Mouse (Mus musculus): ENCODE results near the gene Vmn1r176.
"Not testable (repeated sequence)": the region's sequence is repeated elsewhere in the genome, so short reads cannot be mapped to it uniquely, and the experiment has no call there.

The Vmn1r176 gene

GRCm38 (mm10) chr7:23837272-23837671 lies at the start of gene Vmn1r176:
TSS of gene Vmn1r176 (minus strand) at chr7:23837372.
- ATAC-seq (ENCODE audit: low TSS enrichment): not testable (repeated sequence)

- ATAC-seq (ENCODE audit: low TSS enrichment): not testable (repeated sequence)
Observed at GRCm38 (mm10) chr7:23876918-23877317, 39.7 kb upstream of the Vmn1r176 start.

- ATAC-seq (ENCODE audit: low TSS enrichment): not testable (repeated sequence)
Observed at GRCm38 (mm10) chr7:23866349-23866748, 29.2 kb upstream of the Vmn1r176 start, which contains the start of gene Vmn1r177. TSS of gene Vmn1r177 (minus strand) at chr7:23866449.

GRCm38 (mm10) chr7:23810543-23810942 lies 26.6 kb downstream of the Vmn1r176 start, which contains the start of gene Vmn1r175:
TSS of gene Vmn1r175 (minus strand) at chr7:23810643.
- ATAC-seq (ENCODE audit: low TSS enrichment): not testable (repeated sequence)

GRCm38 (mm10) chr7:23784526-23784925 lies 52.6 kb downstream of the Vmn1r176 start:
- no peak for ATAC-seq (ENCODE audit: low TSS enrichment)

Measured in frontal cortex, adult (tissue).